Mouse (Mus musculus) liver, embryonic 12.5 days (tissue): ENCODE measurements at regions not wholly inside any gene's neighbourhood (a gene's known extent, or its start where the extent isn't known, plus 50 kb on each side); places are given as distances from the start of the nearest gene placed in this dataset.

Experiments
- ATAC-seq: fragments of 200-750 bp; cut with Nextera tagmentation; 2 replicates; pipeline ENCODE4 v1.8.0; 2017; ENCODE audit warnings: moderate number of reproducible peaks, mild to moderate bottlenecking, moderate library complexity
- H3K27ac ChIP-seq: fragments of 300-500 bp; sonication (generic); 2 replicates; pipeline ENCODE4 v1.5.1; 2016; ENCODE audit warnings: mild to moderate bottlenecking
- H3K27me3 ChIP-seq: fragments of 300-500 bp; sonication (generic); replicated peaks from 2 replicates; pipeline ENCODE4 v1.6.1; 2016; ENCODE audit warnings: mild to moderate bottlenecking, moderate library complexity
- H3K36me3 ChIP-seq: fragments of 300-500 bp; sonication (generic); 2 replicates; pipeline ENCODE4 v1.6.1; 2016; ENCODE audit warnings: mild to moderate bottlenecking, moderate library complexity
- H3K4me1 ChIP-seq: fragments of 300-500 bp; sonication (generic); 2 replicates; pipeline ENCODE4 v1.6.1; 2016
- H3K4me2 ChIP-seq: fragments of 300-500 bp; sonication (generic); 2 replicates; pipeline ENCODE4 v1.6.1; 2016; ENCODE audit warnings: mild to moderate bottlenecking, moderate library complexity
- H3K4me3 ChIP-seq: fragments of 300-500 bp; sonication (generic); 2 replicates; pipeline ENCODE4 v1.5.1; 2016; ENCODE audit warnings: mild to moderate bottlenecking, moderate library complexity
- H3K9ac ChIP-seq: fragments of 300-500 bp; sonication (generic); 2 replicates; pipeline ENCODE4 v1.6.1; 2016; ENCODE audit warnings: mild to moderate bottlenecking, moderate library complexity
- H3K9me3 ChIP-seq: fragments of 300-500 bp; sonication (generic); replicated peaks from 2 replicates; pipeline ENCODE4 v1.6.1; 2016; ENCODE audit warnings: mild to moderate bottlenecking, moderate library complexity
- WGBS: fragments of 180-500 bp; shearing (Covaris S2); methylation state at CpG from one replicate; pipeline ENCODE4 v1.1.7; 2016; ENCODE audit not compliant: insufficient replicate concordance; 5-methylcytosine and 5-hydroxymethylcytosine counted together

DNA sequence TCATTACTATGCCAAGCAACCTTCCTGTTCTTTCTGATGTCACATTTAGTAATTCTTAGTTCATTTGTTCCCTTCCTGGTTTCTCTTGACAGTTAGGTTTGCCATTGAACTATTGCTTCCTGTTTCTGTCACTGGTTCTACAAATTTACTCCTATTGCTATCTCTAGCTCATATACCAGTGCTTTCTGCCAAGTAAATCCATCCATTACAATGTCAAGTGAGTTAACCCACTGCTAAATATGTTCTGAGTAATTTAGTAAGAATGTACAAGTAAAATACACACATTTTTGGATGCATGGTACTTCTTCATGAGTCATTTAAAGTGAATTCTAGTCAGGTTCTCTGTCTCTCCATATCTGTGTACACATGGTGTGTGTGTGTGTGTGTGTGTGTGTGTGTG lies 489.5 kb downstream of the Nr2f2 start:
- H3K9ac ChIP-seq: no peak overlapping the region
- H3K27ac ChIP-seq: no peak overlapping the region
- H3K4me3 ChIP-seq: no peak overlapping the region
- H3K4me1 ChIP-seq: no peaks in the 10 kb centered on the region
- no peak for ATAC-seq
- no peak overlapping the region for H3K4me2 ChIP-seq
- H3K9me3 ChIP-seq: no peaks in the 10 kb centered on the region
- no peaks in the 10 kb centered on the region for H3K27me3 ChIP-seq
- H3K36me3 ChIP-seq: no peaks in the 10 kb centered on the region

GRCm38 (mm10) chr7:69865801-69866200 lies 500.7 kb downstream of the Nr2f2 start:
- Histone ChIP-seq H3K36me3 (no peaks in the 10 kb centered on the region), H3K4me1 (no peaks in the 10 kb centered on the region), H3K4me2 (no peak overlapping the region), H3K9me3 (no peaks in the 10 kb centered on the region), H3K9ac (no peak overlapping the region), H3K27me3 (no peaks in the 10 kb centered on the region), H3K27ac (no peak overlapping the region), H3K4me3 (no peak overlapping the region)
- no peak for ATAC-seq
- WGBS: 64% methylated on average over 3 of the region's 3 CpGs

GRCm38 (mm10) chr7:69844631-69845324 lies 521.8 kb downstream of the Nr2f2 start:
- Histone ChIP-seq H3K9ac (no peak overlapping the region), H3K9me3 (no peaks in the 10 kb centered on the region), H3K27me3 (no peaks in the 10 kb centered on the region), H3K27ac (no peak overlapping the region), H3K4me2 (no peak overlapping the region), H3K4me1 (no peaks in the 10 kb centered on the region), H3K36me3 (no peaks in the 10 kb centered on the region), H3K4me3 (no peak overlapping the region)
- ATAC-seq: no peak
- 66% methylated on average over 19 of the region's 19 CpGs for WGBS

GRCm38 (mm10) chr7:69837379-69837778 lies 529.2 kb downstream of the Nr2f2 start:
- Histone ChIP-seq H3K9me3 (no peaks in the 10 kb centered on the region), H3K4me2 (no peak overlapping the region), H3K4me3 (no peak overlapping the region), H3K4me1 (no peaks in the 10 kb centered on the region), H3K27me3 (no peaks in the 10 kb centered on the region), H3K36me3 (no peaks in the 10 kb centered on the region), H3K9ac (no peak overlapping the region), H3K27ac (no peak overlapping the region)
- 70% methylated on average over 5 of the region's 5 CpGs for WGBS
- ATAC-seq: no peak

DNA sequence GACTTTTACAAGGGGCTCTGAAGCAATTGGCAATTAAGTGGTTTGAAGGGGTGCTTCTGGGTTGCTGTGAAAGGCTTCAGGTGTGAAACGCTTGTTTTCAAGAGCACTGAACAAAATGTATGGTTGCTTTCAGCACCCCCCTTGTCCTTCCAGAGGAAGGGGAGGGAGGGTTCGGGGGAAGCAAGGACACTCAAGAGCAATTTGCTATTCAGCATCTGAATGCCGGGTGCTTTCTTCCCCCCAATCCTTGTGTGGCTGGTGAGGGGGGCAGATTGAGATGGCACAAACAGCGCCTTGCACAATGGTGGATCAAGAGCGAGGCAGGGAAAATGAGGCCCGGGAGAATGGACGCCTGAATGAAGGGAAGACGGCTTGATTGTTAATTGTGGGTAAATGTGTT lies 539.3 kb downstream of the Nr2f2 start:
- no peak for ATAC-seq
- Histone ChIP-seq H3K4me3 (no peak overlapping the region), H3K4me2 (no peak overlapping the region), H3K27ac (no peak overlapping the region), H3K36me3 (no peaks in the 10 kb centered on the region), H3K27me3 (no peaks in the 10 kb centered on the region), H3K9me3 (no peaks in the 10 kb centered on the region; the same call in 1 of the 2 replicates), H3K9ac (no peak overlapping the region), H3K4me1 (no peaks in the 10 kb centered on the region)
- 72% methylated on average over 8 of the region's 8 CpGs for WGBS

GRCm38 (mm10) chr7:69820570-69820969 lies 546.0 kb downstream of the Nr2f2 start:
- Histone ChIP-seq H3K4me3 (no peak overlapping the region), H3K36me3 (no peaks in the 10 kb centered on the region), H3K27ac (no peak overlapping the region), H3K4me2 (no peak overlapping the region), H3K27me3 (no peaks in the 10 kb centered on the region), H3K9ac (no peak overlapping the region), H3K9me3 (no peaks in the 10 kb centered on the region), H3K4me1 (no peaks in the 10 kb centered on the region)
- 63% methylated on average over 2 of the region's 2 CpGs for WGBS
- no peak for ATAC-seq

- no peaks in the 10 kb centered on the region for H3K27me3 ChIP-seq
- H3K4me1 ChIP-seq: no peaks in the 10 kb centered on the region
- 70% methylated on average over 3 of the region's 3 CpGs for WGBS
- H3K9ac ChIP-seq: no peak overlapping the region
- no peaks in the 10 kb centered on the region for H3K9me3 ChIP-seq
- no peak overlapping the region for H3K4me3 ChIP-seq
- H3K27ac ChIP-seq: no peak overlapping the region
- H3K36me3 ChIP-seq: no peaks in the 10 kb centered on the region
- H3K4me2 ChIP-seq: no peak overlapping the region
- ATAC-seq: no peak
These were observed 554.2 kb downstream of the Nr2f2 start for GRCm38 (mm10) chr7:69812301-69812700.

DNA sequence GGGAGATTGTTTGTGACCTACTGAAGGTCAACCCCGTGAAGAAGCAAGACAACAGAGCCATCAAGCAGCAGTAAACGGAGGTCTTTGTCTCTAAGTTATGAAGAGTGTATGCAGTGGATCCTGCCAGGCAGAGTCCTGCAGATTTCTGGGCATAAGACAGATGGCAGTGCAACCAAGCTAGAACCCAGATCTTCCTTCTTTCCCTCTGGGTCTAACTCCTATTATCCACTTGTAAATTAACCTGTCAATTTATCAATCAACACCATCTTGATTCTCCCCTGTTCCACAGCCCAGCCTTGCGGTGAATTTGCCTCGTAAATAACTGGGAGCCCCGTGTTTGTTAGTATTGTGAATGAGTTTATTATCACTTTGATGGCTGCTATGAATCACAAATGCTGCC lies 555.7 kb downstream of the Nr2f2 start:
- 35% methylated on average over 5 of the region's 5 CpGs for WGBS
- Histone ChIP-seq H3K4me3 (no peak overlapping the region), H3K27ac (no peak overlapping the region), H3K9ac (no peak overlapping the region), H3K4me1 (no peaks in the 10 kb centered on the region), H3K4me2 (no peak overlapping the region), H3K36me3 (no peaks in the 10 kb centered on the region), H3K9me3 (no peaks in the 10 kb centered on the region), H3K27me3 (no peaks in the 10 kb centered on the region)
- no peak for ATAC-seq

DNA sequence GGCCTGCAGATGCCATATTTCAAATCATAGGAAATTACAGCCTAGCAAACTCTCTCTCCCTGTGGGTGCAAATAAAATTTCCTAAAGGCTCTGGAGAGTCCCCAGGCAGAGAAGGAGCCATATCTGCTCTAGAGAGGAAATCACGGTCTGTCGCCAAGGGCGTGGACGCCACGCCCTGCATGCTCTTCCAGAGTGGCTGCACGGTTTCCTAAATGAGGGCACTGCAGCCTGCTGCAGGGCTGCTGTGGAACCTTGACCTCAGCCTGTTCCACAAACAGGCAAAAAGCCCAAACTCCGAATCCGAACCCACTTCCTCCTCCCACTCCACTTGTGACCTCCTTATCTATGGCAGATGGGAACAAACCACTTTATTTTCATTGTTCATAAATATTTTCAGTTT lies 559.3 kb downstream of the Nr2f2 start:
- no peak overlapping the region for H3K4me3 ChIP-seq
- no peak for ATAC-seq
- 32% methylated on average over 8 of the region's 8 CpGs for WGBS
- H3K27ac ChIP-seq: no peak overlapping the region
- no peaks in the 10 kb centered on the region for H3K4me1 ChIP-seq
- no peaks in the 10 kb centered on the region for H3K27me3 ChIP-seq
- H3K36me3 ChIP-seq: no peaks in the 10 kb centered on the region
- no peaks in the 10 kb centered on the region for H3K9me3 ChIP-seq
- H3K4me2 ChIP-seq: no peak overlapping the region
- H3K9ac ChIP-seq: no peak overlapping the region

DNA sequence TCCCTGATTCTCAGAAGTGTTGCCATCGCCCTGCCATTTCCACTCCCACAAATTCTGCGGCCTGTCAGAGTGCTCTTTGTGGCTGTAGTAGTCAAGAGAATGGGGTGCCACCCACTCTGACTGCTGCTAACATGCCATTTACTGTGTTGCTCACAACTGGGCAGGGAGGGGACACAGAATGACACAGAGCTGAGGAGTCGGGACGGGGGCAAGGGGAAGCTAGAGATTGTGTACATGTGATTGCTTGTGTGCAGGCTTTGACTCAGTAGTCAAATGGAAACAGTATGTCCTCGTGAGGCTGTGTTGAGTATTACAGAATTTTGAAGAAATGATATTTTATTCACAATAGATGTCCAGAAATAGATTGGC lies 595.6 kb downstream of the Nr2f2 start:
- Histone ChIP-seq H3K27me3 (no peaks in the 10 kb centered on the region), H3K4me1 (no peaks in the 10 kb centered on the region), H3K9ac (no peak overlapping the region), H3K27ac (no peak overlapping the region), H3K36me3 (no peaks in the 10 kb centered on the region), H3K4me2 (no peak overlapping the region), H3K9me3 (no peaks in the 10 kb centered on the region), H3K4me3 (no peak overlapping the region)
- 61% methylated on average over 5 of the region's 5 CpGs for WGBS
- ATAC-seq: no peak

DNA sequence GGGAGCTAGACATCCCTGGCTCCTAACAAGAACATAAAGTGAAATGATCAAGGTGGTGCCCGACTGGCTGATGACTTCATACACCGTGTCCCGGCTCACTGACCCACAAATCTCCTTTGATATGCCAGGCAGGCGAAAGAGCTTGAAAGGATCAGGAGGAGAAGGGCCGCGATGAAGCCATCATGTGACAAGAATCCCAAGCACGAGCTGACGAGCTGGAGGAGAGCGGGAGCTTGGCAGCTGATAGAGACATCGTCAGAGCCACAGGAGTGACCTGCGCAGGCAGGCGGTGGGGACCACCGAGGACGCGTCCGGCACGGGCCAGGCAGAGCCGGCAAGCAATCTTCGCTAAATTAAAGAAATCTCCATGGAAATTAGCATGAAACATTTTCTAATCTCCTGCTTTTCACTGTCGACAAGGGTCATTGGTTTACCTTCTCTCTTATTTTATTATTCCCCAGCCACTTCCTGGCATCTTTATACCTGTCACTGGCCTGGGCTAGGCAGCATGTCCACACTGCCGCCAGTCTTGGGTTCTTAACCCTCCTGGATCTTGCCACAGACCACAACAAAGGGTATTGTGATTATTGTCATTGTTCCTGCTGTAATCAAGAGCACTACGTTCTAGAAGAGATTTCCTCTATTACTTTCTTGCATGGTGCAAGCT lies 596.1 kb downstream of the Nr2f2 start:
- H3K27ac ChIP-seq: no peak overlapping the region
- no peaks in the 10 kb centered on the region for H3K36me3 ChIP-seq
- no peaks in the 10 kb centered on the region for H3K27me3 ChIP-seq
- ATAC-seq: no peak
- WGBS: 61% methylated on average over 22 of the region's 22 CpGs
- H3K4me1 ChIP-seq: no peaks in the 10 kb centered on the region
- no peaks in the 10 kb centered on the region for H3K9me3 ChIP-seq
- no peak overlapping the region for H3K4me2 ChIP-seq
- no peak overlapping the region for H3K4me3 ChIP-seq
- no peak overlapping the region for H3K9ac ChIP-seq

- 49% methylated on average over 4 of the region's 4 CpGs for WGBS
These were observed 600.1 kb downstream of the Nr2f2 start for GRCm38 (mm10) chr7:69766451-69766850.

GRCm38 (mm10) chr7:69740495-69740894 lies 626.0 kb downstream of the Nr2f2 start:
- no peaks in the 10 kb centered on the region for H3K4me1 ChIP-seq
- ATAC-seq: no peak
- no peak overlapping the region for H3K27ac ChIP-seq
- no peak overlapping the region for H3K4me3 ChIP-seq
- no peaks in the 10 kb centered on the region for H3K9me3 ChIP-seq
- H3K9ac ChIP-seq: no peak overlapping the region
- H3K36me3 ChIP-seq: no peaks in the 10 kb centered on the region
- WGBS: 73% methylated on average over 6 of the region's 6 CpGs
- no peaks in the 10 kb centered on the region for H3K27me3 ChIP-seq
- no peak overlapping the region for H3K4me2 ChIP-seq

More at GRCm38 (mm10) chr7:69766451-69766850, 600.1 kb downstream of the Nr2f2 start:
- H3K9me3 ChIP-seq: no peaks in the 10 kb centered on the region
- no peak overlapping the region for H3K27ac ChIP-seq
- no peaks in the 10 kb centered on the region for H3K27me3 ChIP-seq
- no peak overlapping the region for H3K4me2 ChIP-seq
- no peaks in the 10 kb centered on the region for H3K4me1 ChIP-seq
- no peak overlapping the region for H3K9ac ChIP-seq
- H3K36me3 ChIP-seq: no peaks in the 10 kb centered on the region
- H3K4me3 ChIP-seq: no peak overlapping the region
- ATAC-seq: no peak
